Mouse (Mus musculus): Measurements from ENCODE around the gene Ubqln4.

The Ubqln4 gene

GRCm38 (mm10) chr3:88526157-88527131, 27.1 kb upstream of the Ubqln4 start:
- peak; percentile 78 to 81 for DNase-seq

GRCm38 (mm10) chr3:88527565-88527964, 26.0 kb upstream of the Ubqln4 start:
- DNase-seq = peak in 1 of 2 experiments; percentile 40

- DNase-seq = no peak
These were observed 24.9 kb upstream of the Ubqln4 start for GRCm38 (mm10) chr3:88528646-88529045.

GRCm38 (mm10) chr3:88529204-88530000, 24.2 kb upstream of the Ubqln4 start:
- DNase-seq = no peak

GRCm38 (mm10) chr3:88530082-88530864, 23.3 kb upstream of the Ubqln4 start:
- DNase-seq = peak in 1 of 2 experiments; percentile 42

- peak; percentile 92 to 97 for DNase-seq
These were observed 21.9 kb upstream of the Ubqln4 start for GRCm38 (mm10) chr3:88531348-88532298.

- peak; percentile 25 to 53 for DNase-seq
These were observed 21.3 kb upstream of the Ubqln4 start, which contains the start of gene Mex3a for GRCm38 (mm10) chr3:88532299-88532674. TSS of gene Mex3a (plus strand) at chr3:88532395.

GRCm38 (mm10) chr3:88532689-88533511, 20.7 kb upstream of the Ubqln4 start:
- DNase-seq = peak; percentile 36 to 63

GRCm38 (mm10) chr3:88533706-88534105, 19.9 kb upstream of the Ubqln4 start:
- peak in 1 of 2 experiments; percentile 36 for DNase-seq

GRCm38 (mm10) chr3:88535005-88535404, 18.6 kb upstream of the Ubqln4 start:
- no peak for DNase-seq

GRCm38 (mm10) chr3:88535527-88535926, 18.0 kb upstream of the Ubqln4 start:
- DNase-seq = no peak

- DNase-seq = peak in 1 of 2 experiments; percentile 37
These were observed 17.2 kb upstream of the Ubqln4 start for GRCm38 (mm10) chr3:88536103-88536930.

GRCm38 (mm10) chr3:88537146-88537545, 16.4 kb upstream of the Ubqln4 start:
- no peak for DNase-seq

- DNase-seq = no peak
These were observed 15.1 kb upstream of the Ubqln4 start for GRCm38 (mm10) chr3:88538271-88539145.

- DNase-seq = no peak
These were observed 14.2 kb upstream of the Ubqln4 start for GRCm38 (mm10) chr3:88539397-88539796.

GRCm38 (mm10) chr3:88540085-88540484, 13.5 kb upstream of the Ubqln4 start:
- DNase-seq = no peak

GRCm38 (mm10) chr3:88541622-88542401, 11.7 kb upstream of the Ubqln4 start:
- DNase-seq = no peak

GRCm38 (mm10) chr3:88542486-88542885, 11.1 kb upstream of the Ubqln4 start:
- peak in 1 of 2 experiments; percentile 6 for DNase-seq

Measured in thymus, postnatal 36 days (tissue).